ENCODE assay signal across 11 mouse cellular contexts in genomic region chr13:43230842-43231241, GRCm38 (mm10). TPM values are rescaled to one million over a fixed set of nuclear protein-coding genes. Genes with fewer than 3 reads are reported as not detected.
A peak's percentile ranks its signal among the peaks of the same experiment; 100 is the strongest.
DNase-seq lines count a peak whose midpoint lies in the region; ATAC-seq and TF ChIP-seq lines count a peak whose summit lies in the region.
"Had no signal": no experiment of that assay in that cellular context is flagged by ENCODE, and none has a peak within 500 bp of the region (broad histone marks: within the 10 kb centered on the region; RNA-seq: fewer than 3 reads in every experiment).

No protein-coding gene starts in this region.

- H3K9me3 ChIP-seq in heart, embryonic 11.5 days (replicated peaks; ENCODE audit: control insufficient read depth, low read length): no peaks in the 10 kb centered on the region
- no peaks in the 10 kb centered on the region for H3K9me3 ChIP-seq in liver, embryonic 13.5 days (replicated peaks)
- H3K9me3 ChIP-seq in forebrain, postnatal 0 days (ENCODE audit: low read length): no peaks in the 10 kb centered on the region
- H3K9me3 ChIP-seq in neural tube, embryonic 13.5 days: no peaks in the 10 kb centered on the region
- H3K9me3 ChIP-seq: stomach, embryonic 15.5 days had no signal

- H3K9ac ChIP-seq in heart, embryonic 11.5 days (ENCODE audit: low read depth, low read length): peak overlapping the region; percentile 46; the same call in 1 of the 2 replicates
- no peak overlapping the region for H3K9ac ChIP-seq in liver, embryonic 13.5 days
- H3K9ac ChIP-seq in forebrain, postnatal 0 days: no peak overlapping the region
- no peak overlapping the region for H3K9ac ChIP-seq in neural tube, embryonic 13.5 days
- H3K9ac ChIP-seq: stomach, embryonic 15.5 days had no signal

- intact Hi-C loops in heart, postnatal 36 days (cut with DNase I): loop anchor here (2.0 kb wide), 1 partner anchor 40 kb away; no protein-coding TSS in a partner anchor

- no peak overlapping the region for H3K4me3 ChIP-seq in heart, embryonic 11.5 days (ENCODE audit: low read depth, low read length)
- H3K4me3 ChIP-seq in liver, embryonic 13.5 days (replicated peaks): no peak overlapping the region
- no peak overlapping the region for H3K4me3 ChIP-seq in forebrain, postnatal 0 days (ENCODE audit: low read depth, low read length)
- H3K4me3 ChIP-seq in neural tube, embryonic 13.5 days: no peak overlapping the region
- H3K4me3 ChIP-seq: stomach, embryonic 15.5 days had no signal

- TF ChIP-seq CTCF in forebrain, postnatal 0 days (IDR thresholded peaks at IDR 0.05; ENCODE audit: low read depth): no peak

- no peak overlapping the region for H3K4me2 ChIP-seq in heart, embryonic 11.5 days
- no peak overlapping the region for H3K4me2 ChIP-seq in liver, embryonic 13.5 days
- no peak overlapping the region for H3K4me2 ChIP-seq in forebrain, postnatal 0 days (ENCODE audit: low read depth)
- H3K4me2 ChIP-seq in neural tube, embryonic 13.5 days: no peak overlapping the region
- H3K4me2 ChIP-seq: stomach, embryonic 15.5 days had no signal

- H3K36me3 ChIP-seq in heart, embryonic 11.5 days (ENCODE audit: control insufficient read depth, insufficient read depth, low read length): no peaks in the 10 kb centered on the region
- no peaks in the 10 kb centered on the region for H3K36me3 ChIP-seq in liver, embryonic 13.5 days
- no peaks in the 10 kb centered on the region for H3K36me3 ChIP-seq in forebrain, postnatal 0 days (ENCODE audit: insufficient read depth)
- no peaks in the 10 kb centered on the region for H3K36me3 ChIP-seq in neural tube, embryonic 13.5 days
- H3K36me3 ChIP-seq: stomach, embryonic 15.5 days had no signal

- no peak for ATAC-seq in heart, embryonic 11.5 days (replicated peaks; ENCODE audit: insufficient number of reproducible peaks, low FRiP score, low TSS enrichment)
- no peak for ATAC-seq in liver, embryonic 13.5 days (ENCODE audit: low read depth)
- no peak for ATAC-seq in forebrain, postnatal 0 days
- ATAC-seq in neural tube, embryonic 13.5 days (ENCODE audit: low read depth): no peak

- no peak for DNase-seq in heart, postnatal 36 days
- DNase-seq in liver, embryonic 13.5 days: no peak
- DNase-seq in liver: no peak
- DNase-seq in forebrain, postnatal 0 days: no peak
- no peak for DNase-seq in cerebellum, adult 18-20 months
- DNase-seq: adrenal gland, postnatal 14 days; cerebellum, adult 8-10 months; kidney, postnatal 25 days had no signal

- 40% methylated on average over 4 of the region's 4 CpGs for WGBS in heart, embryonic 11.5 days (ENCODE audit: insufficient replicate concordance)
- WGBS in liver, embryonic 13.5 days (ENCODE audit: insufficient replicate concordance): 31% methylated on average over 4 of the region's 4 CpGs
- 80% methylated on average over 4 of the region's 4 CpGs for WGBS in forebrain, postnatal 0 days
- 77% methylated on average over 4 of the region's 4 CpGs for WGBS in neural tube, embryonic 13.5 days

- peaks cover 82% of the 10 kb centered on the region for H3K4me1 ChIP-seq in heart, embryonic 11.5 days (ENCODE audit: control insufficient read depth, insufficient read depth, low read length)
- H3K4me1 ChIP-seq in liver, embryonic 13.5 days (replicated peaks): peaks cover 75% of the 10 kb centered on the region
- H3K4me1 ChIP-seq in forebrain, postnatal 0 days (ENCODE audit: insufficient read depth): peaks cover 17% of the 10 kb centered on the region
- peaks cover 53% of the 10 kb centered on the region for H3K4me1 ChIP-seq in neural tube, embryonic 13.5 days (replicated peaks)

- H3K27me3 ChIP-seq in heart, embryonic 11.5 days (ENCODE audit: control insufficient read depth, insufficient read depth, low read length): no peaks in the 10 kb centered on the region
- no peaks in the 10 kb centered on the region for H3K27me3 ChIP-seq in liver, embryonic 13.5 days
- H3K27me3 ChIP-seq in forebrain, postnatal 0 days (ENCODE audit: insufficient read depth, low read length): no peaks in the 10 kb centered on the region
- H3K27me3 ChIP-seq in neural tube, embryonic 13.5 days: no peaks in the 10 kb centered on the region
- H3K27me3 ChIP-seq: stomach, embryonic 15.5 days had no signal

- peak overlapping the region; percentile 80 for H3K27ac ChIP-seq in heart, embryonic 11.5 days (ENCODE audit: low read depth, low read length)
- H3K27ac ChIP-seq in liver, embryonic 13.5 days: peak overlapping the region; percentile 90
- peak overlapping the region; percentile 79; the same call in 1 of the 2 replicates for H3K27ac ChIP-seq in forebrain, postnatal 0 days (ENCODE audit: low read depth, low read length)
- peak overlapping the region; percentile 89 for H3K27ac ChIP-seq in neural tube, embryonic 13.5 days (replicated peaks)

RNA-seq across cellular contexts. Expression of gene Tbc1d7, which starts 59.5 kb away (rescaled TPM):
- polyA plus RNA-seq in heart, embryonic 11.5 days (2014; fragmentation: Nextera tagmentation; extraction: Ambion mirVana): 51.1 and 54.2 TPM in 2 replicates
- total RNA-seq in heart, postnatal 36 days (2021): 10 to 100 TPM; 32.0 to 35.5 TPM
- 16.1 and 16.8 TPM in 2 replicates for polyA plus RNA-seq in liver, embryonic 13.5 days (2015; fragmentation: Nextera tagmentation; extraction: Ambion mirVana)
- total RNA-seq in forebrain, postnatal 0 days (2014; rRNA removed): 40.0 and 41.6 TPM in 2 replicates
- polyA plus RNA-seq in forebrain, postnatal 0 days (2015; fragmentation: Nextera tagmentation; extraction: Ambion mirVana): 69.0 and 84.8 TPM in 2 replicates
- polyA plus RNA-seq in neural tube, embryonic 13.5 days (2015; fragmentation: Nextera tagmentation; extraction: Ambion mirVana): 83.0 and 85.8 TPM in 2 replicates
